8 mouse cellular contexts compared by ENCODE assay signal in the genomic region with DNA sequence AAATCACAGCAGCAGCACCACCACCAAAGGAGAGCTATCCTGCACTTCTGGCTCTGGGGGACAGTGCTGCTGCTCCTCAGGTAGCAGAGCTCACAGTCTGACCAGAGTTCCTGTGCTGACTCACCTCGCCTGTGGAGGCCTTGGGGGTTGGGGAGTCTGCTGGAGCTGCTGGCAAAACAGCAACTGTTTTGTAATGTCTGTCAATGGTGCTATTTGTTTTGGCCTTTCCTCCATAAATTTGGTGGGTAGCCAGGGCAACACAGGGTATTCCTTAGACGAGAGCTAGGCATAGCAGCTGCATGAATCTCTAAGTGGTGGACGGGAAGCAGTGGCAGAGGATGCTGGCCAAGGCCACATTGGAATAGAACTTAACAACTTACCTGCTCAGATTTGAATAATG. TPM values are rescaled to one million over a fixed set of nuclear protein-coding genes. Genes with fewer than 3 reads are reported as not detected.
A peak's percentile ranks its signal among the peaks of the same experiment; 100 is the strongest.
DNase-seq lines count a peak whose midpoint lies in the region.

No protein-coding gene starts in this region.

- peak; percentile 3 for DNase-seq in cerebellum, adult 9-10 months
- no peak for DNase-seq in cerebellum, adult 8-10 months
- DNase-seq in layer of hippocampus, adult 9-11 months = peak; percentile 63
- no peak for DNase-seq in layer of hippocampus, adult 9-10 months (ENCODE audit: low spot score)
- DNase-seq in NIH3T3 (ENCODE audit: low read depth) = peak; percentile 95
- DNase-seq in kidney, postnatal 14 days = peak; percentile 26
- no peak for DNase-seq in gastrocnemius, postnatal 25 days
- no peak for DNase-seq in B cell, adult 2 months

RNA-seq across cellular contexts. Expression of gene Cobll1, which starts 46.2 kb away (rescaled TPM):
- total RNA-seq in gastrocnemius, postnatal 25 days (2021) = 1 to 10 TPM; 3.9 to 4.8 TPM

Comparison
In these comparisons a context has a peak if more than half of its experiments do, and no peak if none do; other contexts are left out.
1. DNase-seq: peak in cerebellum, adult 9-10 months (single experiment), layer of hippocampus, adult 9-11 months (single experiment), NIH3T3 (single experiment) and kidney, postnatal 14 days (single experiment); none in cerebellum, adult 8-10 months (single experiment), layer of hippocampus, adult 9-10 months (single experiment), gastrocnemius, postnatal 25 days (single experiment) and B cell, adult 2 months (0 of 2).